Mouse (Mus musculus) embryonic facial prominence, embryonic 10.5 days (tissue): ENCODE measurements around the gene Mcf2l. TPM values are rescaled to one million over a fixed set of nuclear protein-coding genes. Genes with fewer than 3 reads are reported as not detected.

Experiments used
- DNase-seq: peaks from one replicate; pipeline ENCODE4 v3.0.0-alpha.2; 2017; ENCODE audit warnings: low spot score
- H3K27ac ChIP-seq: fragments of 300-500 bp; sonication (generic); replicated peaks from 2 replicates; pipeline ENCODE4 v1.5.1; 2016; ENCODE audit warnings: mild to moderate bottlenecking
- H3K27me3 ChIP-seq: fragments of 300-500 bp; sonication (generic); replicated peaks from 2 replicates; pipeline ENCODE4 v1.6.1; 2016; ENCODE audit warnings: low read depth, mild to moderate bottlenecking; ENCODE audit not compliant: poor library complexity, severe bottlenecking
- H3K36me3 ChIP-seq: fragments of 300-500 bp; sonication (generic); replicated peaks from 2 replicates; pipeline ENCODE4 v1.6.1; 2016; ENCODE audit warnings: mild to moderate bottlenecking, moderate library complexity
- H3K4me1 ChIP-seq: fragments of 300-500 bp; sonication (generic); 2 replicates; pipeline ENCODE4 v1.6.1; 2016
- H3K4me3 ChIP-seq: fragments of 300-500 bp; sonication (generic); 2 replicates; pipeline ENCODE4 v1.5.1; 2016; ENCODE audit warnings: mild to moderate bottlenecking, moderate library complexity
- H3K9me3 ChIP-seq: fragments of 300-500 bp; sonication (generic); 2 replicates; pipeline ENCODE4 v1.6.1; 2016; ENCODE audit warnings: mild to moderate bottlenecking
- whole genome bisulfite sequencing: fragments of 180-500 bp; shearing (Covaris S2); methylation state at CpG from one replicate; pipeline ENCODE4 v1.1.7; 2016; 5-methylcytosine and 5-hydroxymethylcytosine counted together
- polyA plus RNA-seq: library from polyadenylated mRNA; unstranded; fragments of >200 nt; fragmentation: Nextera tagmentation; extraction: Ambion mirVana; gene quantifications from 2 replicates; pipeline ENCODE4 v1.2.1, GENCODE M21; 2016

The Mcf2l gene
- polyA plus RNA-seq, 1 experiment from 2014 or later, result 17.4 TPM

GRCm38 (mm10) chr8:12880163-12880562, 6.6 kb downstream of the Mcf2l start:
- peaks cover 5% of the 10 kb centered on the region for H3K27me3 ChIP-seq
- peaks cover 24% of the 10 kb centered on the region for H3K4me1 ChIP-seq
- DNase-seq, result no peak
- WGBS, result 92% methylated on average over 6 of the region's 6 CpGs
- H3K4me3 ChIP-seq, result no peak overlapping the region
- H3K27ac ChIP-seq, result no peak overlapping the region
- H3K9me3 ChIP-seq, result no peaks in the 10 kb centered on the region
- peaks cover 24% of the 10 kb centered on the region for H3K36me3 ChIP-seq

GRCm38 (mm10) chr8:12883051-12884004, 9.7 kb downstream of the Mcf2l start:
- H3K36me3 ChIP-seq, result peaks cover 32% of the 10 kb centered on the region
- DNase-seq, result no peak
- no peak overlapping the region for H3K4me3 ChIP-seq
- no peak overlapping the region for H3K27ac ChIP-seq
- no peaks in the 10 kb centered on the region for H3K27me3 ChIP-seq
- H3K4me1 ChIP-seq, result 0 out of 2 replicates have a peak, but pooled peaks cover 3% of the 10 kb centered on the region
- 77% methylated on average over 21 of the region's 21 CpGs for WGBS
- H3K9me3 ChIP-seq, result no peaks in the 10 kb centered on the region

GRCm38 (mm10) chr8:12887772-12888435, 14.3 kb downstream of the Mcf2l start:
- peaks cover 24% of the 10 kb centered on the region for H3K36me3 ChIP-seq
- no peaks in the 10 kb centered on the region; the same call in 1 of the 2 replicates for H3K27me3 ChIP-seq
- no peak overlapping the region for H3K4me3 ChIP-seq
- H3K9me3 ChIP-seq, result no peaks in the 10 kb centered on the region
- 85% methylated on average over 16 of the region's 16 CpGs for WGBS
- 0 out of 2 replicates have a peak, but pooled peaks cover 2% of the 10 kb centered on the region for H3K4me1 ChIP-seq
- no peak for DNase-seq
- no peak overlapping the region for H3K27ac ChIP-seq

GRCm38 (mm10) chr8:12889046-12889598, 15.5 kb downstream of the Mcf2l start:
- H3K9me3 ChIP-seq, result no peaks in the 10 kb centered on the region
- H3K27me3 ChIP-seq, result no peaks in the 10 kb centered on the region; the same call in 1 of the 2 replicates
- WGBS, result 87% methylated on average over 11 of the region's 11 CpGs
- H3K4me3 ChIP-seq, result no peak overlapping the region
- H3K4me1 ChIP-seq, result no peaks in the 10 kb centered on the region
- no peak for DNase-seq
- no peak overlapping the region for H3K27ac ChIP-seq
- H3K36me3 ChIP-seq, result peaks cover 22% of the 10 kb centered on the region

GRCm38 (mm10) chr8:12892882-12893446, 19.4 kb downstream of the Mcf2l start:
- Histone ChIP-seq H3K27ac (no peak overlapping the region), H3K9me3 (no peaks in the 10 kb centered on the region), H3K36me3 (0 out of 2 replicates have a peak, but pooled peaks cover 3% of the 10 kb centered on the region), H3K4me3 (no peak overlapping the region), H3K27me3 (no peaks in the 10 kb centered on the region; the same call in 1 of the 2 replicates), H3K4me1 (peaks cover 13% of the 10 kb centered on the region)
- 85% methylated on average over 5 of the region's 5 CpGs for WGBS
- DNase-seq, result no peak

GRCm38 (mm10) chr8:12893797-12894578, 20.4 kb downstream of the Mcf2l start:
- no peak overlapping the region for H3K4me3 ChIP-seq
- H3K36me3 ChIP-seq, result 0 out of 2 replicates have a peak, but pooled peaks cover 3% of the 10 kb centered on the region
- no peaks in the 10 kb centered on the region; the same call in 1 of the 2 replicates for H3K27me3 ChIP-seq
- DNase-seq, result no peak
- WGBS, result 84% methylated on average over 12 of the region's 12 CpGs
- peaks cover 18% of the 10 kb centered on the region for H3K4me1 ChIP-seq
- H3K27ac ChIP-seq, result no peak overlapping the region
- no peaks in the 10 kb centered on the region for H3K9me3 ChIP-seq

- peaks cover 18% of the 10 kb centered on the region for H3K4me1 ChIP-seq
- H3K27ac ChIP-seq, result no peak overlapping the region
- DNase-seq, result no peak
- no peak overlapping the region for H3K4me3 ChIP-seq
- H3K9me3 ChIP-seq, result no peaks in the 10 kb centered on the region
- no peaks in the 10 kb centered on the region; the same call in 1 of the 2 replicates for H3K27me3 ChIP-seq
- 80% methylated on average over 11 of the region's 11 CpGs for WGBS
- H3K36me3 ChIP-seq, result 0 out of 2 replicates have a peak, but pooled peaks cover 3% of the 10 kb centered on the region
These were observed 21.4 kb downstream of the Mcf2l start for GRCm38 (mm10) chr8:12894783-12895534.

- H3K27ac ChIP-seq, result no peak overlapping the region
- DNase-seq, result no peak
- 0 out of 2 replicates have a peak, but pooled peaks cover 3% of the 10 kb centered on the region for H3K36me3 ChIP-seq
- no peaks in the 10 kb centered on the region for H3K9me3 ChIP-seq
- H3K4me1 ChIP-seq, result peaks cover 18% of the 10 kb centered on the region
- 75% methylated on average over 9 of the region's 9 CpGs for WGBS
- H3K4me3 ChIP-seq, result no peak overlapping the region
- H3K27me3 ChIP-seq, result no peaks in the 10 kb centered on the region; the same call in 1 of the 2 replicates
These were observed 22.0 kb downstream of the Mcf2l start for GRCm38 (mm10) chr8:12895535-12896150.

GRCm38 (mm10) chr8:12896494-12897373, 23.1 kb downstream of the Mcf2l start:
- Histone ChIP-seq H3K4me1 (peaks cover 18% of the 10 kb centered on the region), H3K9me3 (no peaks in the 10 kb centered on the region), H3K4me3 (no peak overlapping the region), H3K27ac (no peak overlapping the region), H3K27me3 (no peaks in the 10 kb centered on the region), H3K36me3 (no peaks in the 10 kb centered on the region)
- WGBS, result 57% methylated on average over 13 of the region's 13 CpGs
- DNase-seq, result peak; percentile 57

GRCm38 (mm10) chr8:12897815-12898214, 24.2 kb downstream of the Mcf2l start:
- no peaks in the 10 kb centered on the region for H3K9me3 ChIP-seq
- DNase-seq, result no peak
- peaks cover 28% of the 10 kb centered on the region for H3K4me1 ChIP-seq
- no peaks in the 10 kb centered on the region for H3K36me3 ChIP-seq
- 60% methylated on average over 9 of the region's 9 CpGs for WGBS
- 0 out of 2 replicates have a peak overlapping the region, but pooled peaks have one; percentile 3 for H3K27ac ChIP-seq
- H3K27me3 ChIP-seq, result no peaks in the 10 kb centered on the region
- no peak overlapping the region for H3K4me3 ChIP-seq
